ENCODE assay signal across 8 mouse cellular contexts in genomic region chr7:122965386-122965785, GRCm38 (mm10). TPM values are rescaled to one million over a fixed set of nuclear protein-coding genes. Genes with fewer than 3 reads are reported as not detected.
DNase-seq lines count a peak whose midpoint lies in the region; ATAC-seq and TF ChIP-seq lines count a peak whose summit lies in the region.

Gene Rbbp6 (plus strand): TSS chr7:122965686.

- no peaks in the 10 kb centered on the region for H3K9me3 ChIP-seq in MEL (replicated peaks; ENCODE audit: insufficient read depth, low read length)
- H3K9me3 ChIP-seq in forebrain, embryonic 15.5 days: no peaks in the 10 kb centered on the region
- H3K9me3 ChIP-seq in hindbrain, embryonic 12.5 days (replicated peaks): no peaks in the 10 kb centered on the region
- H3K9me3 ChIP-seq in megakaryocyte, embryonic 14.5 days: no peaks in the 10 kb centered on the region

- no peak for TF ChIP-seq EP300 in MEL (IDR thresholded peaks at IDR 0.05; ENCODE audit: low read depth in 1 of 2, low read length in 2 of 2)

- no peak for TF ChIP-seq POLR2A in MEL (IDR thresholded peaks at IDR 0.05; ENCODE audit: control insufficient read depth in 1 of 2, insufficient read depth in 1 of 2, low read depth in 1 of 2, low read length in 2 of 2, poor library complexity in 1 of 2)

- TF ChIP-seq RAD21 in MEL (IDR thresholded peaks at IDR 0.05; ENCODE audit: low read depth, low read length): no peak

- no peak within 1 kb of the TSS for H3K4me3 ChIP-seq in MEL (ENCODE audit: control insufficient read depth in 1 of 2, insufficient read depth in 1 of 2, low read depth in 2 of 2, low read length in 2 of 2)
- no peak within 1 kb of the TSS for H3K4me3 ChIP-seq in forebrain, embryonic 15.5 days
- no peak within 1 kb of the TSS for H3K4me3 ChIP-seq in hindbrain, embryonic 12.5 days
- H3K4me3 ChIP-seq in megakaryocyte, embryonic 14.5 days (replicated peaks): no peak within 1 kb of the TSS

- no peaks in the 10 kb centered on the region for H3K27me3 ChIP-seq in MEL (ENCODE audit: control insufficient read depth in 1 of 2, insufficient read depth in 2 of 2, low read length in 2 of 2)
- no peaks in the 10 kb centered on the region for H3K27me3 ChIP-seq in forebrain, embryonic 15.5 days
- H3K27me3 ChIP-seq in hindbrain, embryonic 12.5 days: no peaks in the 10 kb centered on the region
- H3K27me3 ChIP-seq in megakaryocyte, embryonic 14.5 days (replicated peaks): no peaks in the 10 kb centered on the region

- peaks cover 10% of the 10 kb centered on the region for H3K79me2 ChIP-seq in MEL (ENCODE audit: control insufficient read depth, insufficient read depth, low read length, poor library complexity)

- H3K9ac ChIP-seq in MEL (ENCODE audit: control insufficient read depth, low read depth, low read length, poor library complexity, severe bottlenecking): no peak within 1 kb of the TSS
- no peak within 1 kb of the TSS for H3K9ac ChIP-seq in forebrain, embryonic 15.5 days (replicated peaks)
- H3K9ac ChIP-seq in hindbrain, embryonic 12.5 days: no peak within 1 kb of the TSS

- H3K27ac ChIP-seq in MEL (ENCODE audit: control insufficient read depth, low read depth, low read length): no peak within 1 kb of the TSS
- no peak within 1 kb of the TSS for H3K27ac ChIP-seq in forebrain, embryonic 15.5 days (replicated peaks)
- H3K27ac ChIP-seq in hindbrain, embryonic 12.5 days: no peak within 1 kb of the TSS

- no peaks in the 10 kb centered on the region for H3K4me1 ChIP-seq in MEL (ENCODE audit: control insufficient read depth in 1 of 2, insufficient read depth in 2 of 2, low read length in 2 of 2)
- no peaks in the 10 kb centered on the region; the same call in 1 of the 2 replicates for H3K4me1 ChIP-seq in forebrain, embryonic 15.5 days
- no peaks in the 10 kb centered on the region for H3K4me1 ChIP-seq in hindbrain, embryonic 12.5 days
- no peaks in the 10 kb centered on the region; the same call in 1 of the 2 replicates for H3K4me1 ChIP-seq in megakaryocyte, embryonic 14.5 days

- no peaks in the 10 kb centered on the region for H3K36me3 ChIP-seq in MEL (ENCODE audit: control insufficient read depth in 1 of 2, insufficient read depth in 2 of 2, low read length in 2 of 2)
- H3K36me3 ChIP-seq in forebrain, embryonic 15.5 days: no peaks in the 10 kb centered on the region
- no peaks in the 10 kb centered on the region for H3K36me3 ChIP-seq in hindbrain, embryonic 12.5 days
- no peaks in the 10 kb centered on the region for H3K36me3 ChIP-seq in megakaryocyte, embryonic 14.5 days (replicated peaks; ENCODE audit: low read length)

- no peak for DNase-seq in adrenal gland, adult 18-20 months (ENCODE audit: low spot score in 2 of 2)
- no peak for DNase-seq in adrenal gland, adult (ENCODE audit: inconsistent age in 2 of 2, low spot score in 1 of 2)
- no peak for DNase-seq in MEL (ENCODE audit: low read depth, low spot score)
- no peak for DNase-seq in c-Kit-positive CD71-positive TER-119-positive erythroid progenitor cells, embryonic 14.5 days (ENCODE audit: low spot score)
- DNase-seq in kidney, postnatal 10 days: no peak

- no peak for TF ChIP-seq CTCF in MEL (IDR thresholded peaks at IDR 0.05 in 2 of 3, conservative IDR thresholded peaks at IDR 0.05 in 1 of 3; ENCODE audit: control insufficient read depth in 1 of 3, insufficient read depth in 1 of 3, low read depth in 2 of 3, low read length in 3 of 3, poor library complexity in 1 of 3, severe bottlenecking in 1 of 3)

- H3K4me2 ChIP-seq in forebrain, embryonic 15.5 days (replicated peaks): no peak within 1 kb of the TSS
- H3K4me2 ChIP-seq in hindbrain, embryonic 12.5 days (replicated peaks): no peak within 1 kb of the TSS

- WGBS in forebrain, embryonic 15.5 days: 80% methylated on average over 5 of the region's 5 CpGs
- WGBS in hindbrain, embryonic 12.5 days: 82% methylated on average over 5 of the region's 5 CpGs

- no peak for ATAC-seq in forebrain, embryonic 15.5 days (replicated peaks)
- ATAC-seq in hindbrain, embryonic 12.5 days (ENCODE audit: low FRiP score): no peak

TF ChIP-seq in MEL, 35 proteins besides CTCF, POLR2A, EP300 and RAD21:
- TF ChIP-seq CHD1 (IDR thresholded peaks at IDR 0.05; ENCODE audit: low read depth, low read length) (no peak), POLR2AphosphoS5 (IDR thresholded peaks at IDR 0.05; ENCODE audit: borderline replicate concordance, low read depth, low read length) (no peak), ZC3H11A (IDR thresholded peaks at IDR 0.05; ENCODE audit: low read depth, low read length) (no peak), MXI1 (IDR thresholded peaks at IDR 0.05; ENCODE audit: low read depth, low read length) (no peak), ETS1 (IDR thresholded peaks at IDR 0.05; ENCODE audit: low read depth, low read length) (no peak), TCF12 (IDR thresholded peaks at IDR 0.05; ENCODE audit: low read depth, low read length) (no peak)

RNA-seq across cellular contexts. Expression of gene Rbbp6, which starts in this region (rescaled TPM):
- total RNA-seq in adrenal gland, adult 18-20 months (2021): 10 to 100 TPM; 42.7 to 62.0 TPM
- 22.7 and 25.6 TPM in 2 replicates for total RNA-seq in MEL (2012; rRNA removed)
- polyA plus RNA-seq in MEL (2012; ENCODE audit: insufficient read depth in 1 of 2, insufficient read length in 2 of 2, low read depth in 1 of 2, low replicate concordance in 2 of 2, missing spikeins in 1 of 2): 10 to 100 TPM in 1 of 2 experiments, not detected in 1; 70.6 TPM
- 28.8 and 32.8 TPM in 2 replicates for polyA plus RNA-seq in forebrain, embryonic 15.5 days (2015; fragmentation: Nextera tagmentation; extraction: Ambion mirVana)
- 37.9 and 40.4 TPM in 2 replicates for polyA plus RNA-seq in hindbrain, embryonic 12.5 days (2016; fragmentation: Nextera tagmentation; extraction: Ambion mirVana)
- polyA plus RNA-seq in megakaryocyte, embryonic 14.5 days (2012; ENCODE audit: insufficient read depth, low replicate concordance): 9.4 and 48.6 TPM in 2 replicates
